Mouse (Mus musculus) left cerebral cortex, adult 2 months (tissue): Measurements from ENCODE around the gene Elp5. TPM values are rescaled to one million over a fixed set of nuclear protein-coding genes. Genes with fewer than 3 reads are reported as not detected.

Experiments
- DNase-seq, 2 experiments: peaks; one replicate each; pipeline ENCODE4 v3.0.0; 2021 to 2022; ENCODE audit warnings: low spot score in 2 of 2, mixed read lengths in 1 of 2; ENCODE audit errors: extremely low spot score in 1 of 2
- H3K27ac ChIP-seq: fragments of 200-600 bp; 2 replicates; pipeline ENCODE4 v1.8.1; 2022
- H3K4me3 ChIP-seq: fragments of 200-600 bp; 2 replicates; pipeline ENCODE4 v1.8.1; 2022
- CTCF ChIP-seq: fragments of 200-600 bp; IDR thresholded peaks from 2 replicates; pipeline ENCODE4 v1.8.1; 2022; ENCODE audit warnings: antibody characterized with exemption, mild to moderate bottlenecking, moderate library complexity
- intact Hi-C: fragments of 180-260 bp; cut with DNase I; formaldehyde crosslinking; loops from one replicate; pipeline ENCODE4 v1.15.1; 2025
- microRNA-seq, 2 experiments: library from miRNA; unstranded; fragments of <30 nt; microRNA quantifications; one replicate each; pipeline ENCODE4 v1.2.0; 2021
- total RNA-seq, 2 experiments: library from RNA; stranded (reverse); gene quantifications; 2 replicates each; pipeline ENCODE4 v1.2.3; 2021

The Elp5 gene
- total RNA-seq, 2 experiments from 2014 or later, result 90.9 to 93.8 TPM

DNA sequence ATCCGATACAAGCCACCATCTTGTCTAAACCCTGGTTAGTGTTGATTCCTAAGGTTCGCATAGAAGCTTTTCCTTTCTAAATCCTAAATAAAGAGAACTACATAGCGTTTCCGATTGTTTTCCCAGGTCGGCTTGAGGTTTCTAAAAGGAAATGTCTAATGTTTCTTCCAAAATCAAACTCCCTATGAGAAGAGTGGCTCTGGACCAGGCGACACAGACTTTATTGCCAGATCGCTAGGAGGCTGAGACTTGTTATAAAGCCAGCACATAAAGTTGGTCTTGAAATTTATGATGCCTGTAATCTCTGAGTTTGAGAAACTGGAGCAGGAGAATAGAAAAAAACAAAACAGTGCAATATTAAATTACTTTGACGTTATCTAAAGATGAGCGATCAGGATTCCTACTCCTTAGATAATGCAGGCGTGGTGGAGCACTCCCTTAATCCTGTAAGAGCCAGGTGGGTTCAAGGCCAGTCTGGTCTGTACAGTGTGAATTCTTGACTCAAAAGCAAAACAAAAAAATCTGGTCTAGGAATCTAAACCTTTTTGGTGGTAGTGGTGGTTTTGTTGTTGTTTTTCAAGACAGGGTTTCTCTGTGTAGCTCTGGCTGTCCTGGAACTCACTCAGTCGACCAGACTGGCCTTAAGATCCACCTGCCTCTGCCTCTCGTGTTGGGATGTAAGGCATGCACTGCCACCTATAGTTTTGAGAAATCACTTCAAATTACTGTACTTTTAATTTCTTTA lies 60.1 kb downstream of the Elp5 start:
- H3K27ac ChIP-seq, result peak overlapping the region; percentile 77
- TF ChIP-seq CTCF, result peak; percentile 2; the same call in 1 of the 2 replicates
- intact Hi-C loops, result no loop called here
- no peak for DNase-seq
- peak overlapping the region; percentile 65 for H3K4me3 ChIP-seq

DNA sequence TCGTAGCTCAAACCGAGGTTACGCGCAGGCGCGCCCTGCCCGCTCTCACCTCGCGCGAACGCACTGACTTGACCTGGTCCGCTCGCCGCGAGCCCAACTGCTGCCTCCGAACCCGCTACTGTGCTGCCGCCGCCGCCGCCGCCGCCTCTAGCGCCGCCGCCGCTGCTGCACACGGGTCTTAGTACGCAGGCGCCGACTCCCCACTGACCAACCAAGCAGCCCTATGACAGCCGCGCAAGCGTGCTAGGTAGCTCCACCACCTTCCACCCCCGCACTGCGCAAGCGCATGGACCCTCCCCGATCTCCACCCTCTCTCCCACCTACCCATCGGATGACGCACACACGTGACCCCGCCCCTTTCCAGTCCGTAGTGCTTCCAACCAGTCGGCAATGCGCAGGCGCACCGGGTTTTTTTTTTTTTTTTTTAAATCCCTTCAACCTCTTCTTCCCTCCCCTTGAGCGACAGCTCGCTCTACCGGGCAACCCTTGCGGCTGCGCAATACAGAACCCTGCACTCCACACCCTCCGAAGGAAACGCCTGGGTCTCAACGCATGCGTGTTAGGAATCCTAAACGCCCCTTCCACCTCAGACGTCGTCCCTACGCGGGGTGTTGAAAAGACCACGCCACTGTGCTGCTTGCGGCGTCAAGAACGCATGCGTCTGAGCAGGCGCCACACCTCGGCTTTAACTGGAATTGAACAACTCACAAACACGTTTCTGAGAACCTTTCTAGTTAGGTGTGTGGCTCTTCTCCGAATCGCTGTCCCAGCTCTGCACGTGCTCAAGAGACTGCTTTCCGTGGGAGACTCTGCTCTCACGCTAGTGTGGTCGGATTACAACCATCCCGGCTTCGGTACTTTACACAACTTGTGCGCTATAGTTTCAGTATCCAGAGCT lies 61.0 kb downstream of the Elp5 start, which contains the start of gene Eif5a:
Eif5a (minus strand) TSS at position 845 of the 898 bp plus-strand sequence.
- H3K27ac ChIP-seq, result peak within 1 kb of the TSS; percentile 95
- H3K4me3 ChIP-seq, result peak within 1 kb of the TSS; percentile 88
- peak; percentile 64 for TF ChIP-seq CTCF
- intact Hi-C loops, result loop anchor here (2.0 kb wide), 1 partner anchor 59 kb away; the partner anchor contains the start of gene Ctdnep1
- DNase-seq, result peak; percentile 100

DNA sequence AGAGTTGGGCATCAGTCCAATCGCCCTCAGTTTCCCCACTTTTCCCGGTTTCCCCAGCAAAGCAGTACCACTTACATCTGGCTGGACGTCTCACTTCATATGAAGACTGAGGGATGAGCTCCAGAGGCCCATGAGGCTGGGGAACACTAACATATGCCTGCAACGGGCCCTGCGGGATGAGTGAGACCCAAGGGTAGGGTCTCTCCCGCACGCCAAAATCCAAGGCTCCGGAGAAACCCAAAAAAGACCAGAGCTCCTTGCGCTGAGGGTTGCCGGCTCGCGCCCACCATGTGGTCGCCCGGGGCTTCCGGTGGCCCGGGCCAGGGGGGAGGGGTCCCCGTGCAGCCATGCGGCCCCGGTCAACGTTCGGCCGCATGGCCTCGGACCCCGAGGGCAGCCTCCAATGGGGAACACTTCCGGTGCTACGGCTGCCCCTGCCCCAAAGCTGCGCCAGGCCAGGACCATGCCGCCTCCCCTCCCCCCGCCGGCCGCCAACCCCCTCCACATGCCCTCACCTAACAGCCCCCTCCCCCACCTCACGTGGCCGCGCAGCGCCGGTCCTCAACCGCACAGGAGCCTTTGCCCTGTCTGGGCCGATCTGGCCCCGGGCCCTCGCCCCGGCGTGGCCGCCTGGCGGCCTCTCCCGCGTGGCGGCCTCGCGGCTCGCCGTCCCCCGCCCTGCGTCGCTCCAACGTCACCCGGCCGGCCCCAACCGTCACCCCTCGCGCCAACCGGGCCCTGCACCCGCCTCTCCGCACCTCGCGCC lies 61.9 kb downstream of the Elp5 start:
- intact Hi-C loops, result loop anchor here (2.0 kb wide), 1 partner anchor 60 kb away; the partner anchor contains the start of gene Ctdnep1
- H3K27ac ChIP-seq, result peak overlapping the region; percentile 95
- H3K4me3 ChIP-seq, result peak overlapping the region; percentile 88
- no peak; the same call in 1 of the 2 replicates for TF ChIP-seq CTCF
- peak in 1 of 2 experiments; percentile 38 for DNase-seq

DNA sequence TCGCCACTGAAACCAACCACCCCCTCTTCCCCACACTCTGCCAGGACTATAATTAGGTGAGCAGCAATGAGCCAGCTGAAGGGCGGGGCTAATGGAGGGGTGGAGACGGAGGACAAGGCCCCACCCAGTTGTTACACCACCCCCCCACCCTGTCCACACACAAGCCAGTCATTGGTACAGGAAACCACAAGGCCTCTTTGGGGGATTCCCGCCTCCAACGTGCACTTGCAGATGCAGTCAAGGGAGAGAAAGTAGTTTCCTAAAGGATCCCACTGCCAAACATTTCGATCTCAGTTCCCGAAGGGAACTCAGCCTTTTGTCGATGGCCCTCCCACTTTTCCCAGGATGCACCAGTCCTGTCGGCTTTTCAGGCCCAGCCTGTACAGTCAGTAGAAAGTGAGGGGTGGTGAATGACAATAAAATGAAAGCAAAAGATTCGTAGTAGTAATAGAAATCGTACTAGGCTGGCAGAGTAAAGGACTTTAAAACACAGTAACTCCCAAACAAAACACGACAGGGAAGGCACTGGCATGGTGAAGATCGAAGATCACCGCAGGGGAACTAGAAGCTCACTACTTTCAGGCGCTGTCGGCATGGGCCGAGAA lies 62.6 kb downstream of the Elp5 start:
- Histone ChIP-seq H3K4me3 (peak overlapping the region; percentile 88), H3K27ac (peak overlapping the region; percentile 95)
- peak in 1 of 2 experiments; percentile 40 for DNase-seq
- TF ChIP-seq CTCF, result no peak
- intact Hi-C loops, result loop anchor here (2.0 kb wide), 1 partner anchor 61 kb away; the partner anchor contains the start of gene Ctdnep1

DNA sequence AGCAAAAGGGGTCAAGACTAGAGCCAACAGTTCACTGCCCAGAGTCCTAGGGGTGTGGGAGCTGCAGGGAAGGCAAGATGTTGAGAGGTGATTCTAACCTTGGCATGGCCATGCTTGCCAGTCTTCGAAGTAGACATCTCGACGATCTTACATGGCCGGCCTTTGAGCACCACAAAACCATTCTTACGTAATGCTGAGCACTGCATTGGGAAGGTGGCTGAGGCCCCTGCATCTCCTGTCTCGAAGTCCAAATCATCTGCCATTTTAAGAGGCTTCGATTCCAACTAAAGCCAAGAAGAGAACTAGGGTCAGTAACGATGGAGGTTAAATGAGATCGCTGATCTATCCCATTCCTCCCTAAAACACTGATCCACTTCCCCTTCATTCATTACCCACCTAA lies 63.3 kb downstream of the Elp5 start:
- H3K27ac ChIP-seq, result peak overlapping the region; percentile 24; the same call in 1 of the 2 replicates
- intact Hi-C loops, result no loop called here
- no peak for DNase-seq
- peak overlapping the region; percentile 88 for H3K4me3 ChIP-seq
- TF ChIP-seq CTCF, result no peak

Small RNAs within 50 kb of the gene (microRNA-seq; reads per million reads assigned to microRNA genes)
- gene Gm44349 (0 to 1.2 reads per million in 2 experiments), gene Mir324 (7,710 to 8,291 reads per million in 2 experiments)

Other genes with a start within 250 kb of the Elp5 start
- gene Polr2a, start 223.9 kb downstream of the Elp5 start, total RNA-seq, result 10 to 100 TPM; 55.1 to 56.6 TPM
- not detected for gene Slc35g3, start 220.5 kb downstream of the Elp5 start, total RNA-seq
- 100 to 1,000 TPM; 134 to 167 TPM for gene Zbtb4, start 216.6 kb downstream of the Elp5 start, total RNA-seq
- gene Chrnb1, start 186.6 kb downstream of the Elp5 start, total RNA-seq, result 1 to 10 TPM; 1.0 to 1.4 TPM
- gene Fgf11, start 180.7 kb downstream of the Elp5 start, total RNA-seq, result 10 to 100 TPM; 15.9 to 19.8 TPM
- under 1 TPM in 1 of 2 experiments, not detected in 1; 0.23 TPM for gene Tmem102, start 176.9 kb downstream of the Elp5 start, total RNA-seq
- gene Gm39566, start 167.2 kb downstream of the Elp5 start, total RNA-seq, result not detected
- gene Spem2, start 164.1 kb downstream of the Elp5 start, total RNA-seq, result not detected
- gene Spem1, start 160.3 kb downstream of the Elp5 start, total RNA-seq, result under 1 TPM; 0.34 to 0.44 TPM
- gene Nlgn2, start 144.7 kb downstream of the Elp5 start, total RNA-seq, result 100 to 1,000 TPM; 236 to 243 TPM
- 100 to 1,000 TPM; 113 to 126 TPM for gene Tmem256, start 144.0 kb downstream of the Elp5 start, total RNA-seq
- 10 to 100 TPM; 19.5 to 22.5 TPM for gene Plscr3, start 136.1 kb downstream of the Elp5 start, total RNA-seq
- gene Tnk1, start 123.8 kb downstream of the Elp5 start, total RNA-seq, result under 1 TPM in 1 of 2 experiments, not detected in 1; 0.20 TPM
- gene Tmem95, start 104.5 kb downstream of the Elp5 start, total RNA-seq, result not detected
- 1 to 10 TPM; 1.3 to 1.5 TPM for gene Kctd11, start 101.1 kb downstream of the Elp5 start, total RNA-seq
- not detected for gene Acap1, start 87.0 kb downstream of the Elp5 start, total RNA-seq
- under 1 TPM; 0.23 to 0.87 TPM for gene 2810408A11Rik, start 81.5 kb downstream of the Elp5 start, total RNA-seq
- gene Neurl4, start 81.4 kb downstream of the Elp5 start, total RNA-seq, result 100 to 1,000 TPM; 121 to 124 TPM
- gene Gps2, start 68.6 kb downstream of the Elp5 start, total RNA-seq, result 10 to 100 TPM; 31.0 to 31.7 TPM
- gene Eif5a, start 60.6 kb downstream of the Elp5 start, total RNA-seq, result 100 to 1,000 TPM; 408 to 429 TPM
- gene Ybx2, start 46.7 kb downstream of the Elp5 start, total RNA-seq, result 1 to 10 TPM; 9.9 to 10.0 TPM
- 1 to 10 TPM; 2.3 to 4.1 TPM for gene Slc2a4, start 34.3 kb downstream of the Elp5 start, total RNA-seq
- not detected for gene Cldn7, start 17.7 kb downstream of the Elp5 start, total RNA-seq
- gene Ctdnep1, start 1.4 kb downstream of the Elp5 start, total RNA-seq, result 100 to 1,000 TPM; 116 to 124 TPM
- gene Gabarap, start 8.6 kb upstream of the Elp5 start, total RNA-seq, result 100 to 1,000 TPM; 209 to 215 TPM
- 10 to 100 TPM; 44.3 to 48.9 TPM for gene Phf23, start 13.3 kb upstream of the Elp5 start, total RNA-seq
- gene Dvl2, start 18.1 kb upstream of the Elp5 start, total RNA-seq, result 10 to 100 TPM; 32.6 to 32.9 TPM
- 10 to 100 TPM; 59.4 to 62.5 TPM for gene Acadvl, start 32.9 kb upstream of the Elp5 start, total RNA-seq
- gene Dlg4, start 34.4 kb upstream of the Elp5 start, total RNA-seq, result 100 to 1,000 TPM; 818 to 875 TPM
- 1 to 10 TPM; 1.8 to 2.1 TPM for gene Asgr1, start 71.6 kb upstream of the Elp5 start, total RNA-seq
- not detected for gene Asgr2, start 110.1 kb upstream of the Elp5 start, total RNA-seq
- under 1 TPM; 0.81 to 0.94 TPM for gene Mgl2, start 147.8 kb upstream of the Elp5 start, total RNA-seq
- gene Clec10a, start 173.7 kb upstream of the Elp5 start, total RNA-seq, result 1 to 10 TPM; 2.2 TPM
- gene Slc16a11, start 230.2 kb upstream of the Elp5 start, total RNA-seq, result 10 to 100 TPM; 35.7 to 36.9 TPM
- 10 to 100 TPM in 1 of 2 experiments, 1 to 10 TPM in 1; 7.5 to 10.5 TPM for gene Slc16a13, start 238.5 kb upstream of the Elp5 start, total RNA-seq
- 1 to 10 TPM; 1.7 to 3.5 TPM for gene Bcl6b, start 247.3 kb upstream of the Elp5 start, total RNA-seq